Mouse (Mus musculus): ENCODE data around the gene 1700042G07Rik.

The 1700042G07Rik gene

GRCm38 (mm10) chr4:116173072-116173471 is at the start of gene 1700042G07Rik, which contains the start of gene Gm49337:
TSS of gene 1700042G07Rik (plus strand) at chr4:116173372.
TSS of gene Gm49337 (plus strand) at chr4:116173384.
- DNase-seq, result no peak

GRCm38 (mm10) chr4:116123602-116124519 is 49.3 kb upstream of the 1700042G07Rik start, which contains the start of the genes Rad54l and Pomgnt1:
TSS of gene Rad54l (minus strand) at chr4:116123690.
TSS of gene Pomgnt1 (plus strand) at chr4:116123840.
- DNase-seq, result peak; percentile 56 to 66

GRCm38 (mm10) chr4:116125803-116126386 is 47.3 kb upstream of the 1700042G07Rik start:
- DNase-seq, result no peak

GRCm38 (mm10) chr4:116127956-116128355 is 45.2 kb upstream of the 1700042G07Rik start:
- no peak for DNase-seq

- no peak for DNase-seq
Measured at GRCm38 (mm10) chr4:116133126-116133525, 40.0 kb upstream of the 1700042G07Rik start.

GRCm38 (mm10) chr4:116134990-116135389 is 38.2 kb upstream of the 1700042G07Rik start:
- DNase-seq, result no peak

- DNase-seq, result peak; percentile 28 to 37
Measured at GRCm38 (mm10) chr4:116137421-116137996, 35.7 kb upstream of the 1700042G07Rik start.

- no peak for DNase-seq
Measured at GRCm38 (mm10) chr4:116140801-116141574, 32.2 kb upstream of the 1700042G07Rik start.

- no peak for DNase-seq
Measured at GRCm38 (mm10) chr4:116141736-116142135, 31.4 kb upstream of the 1700042G07Rik start.

- DNase-seq, result no peak
Measured at GRCm38 (mm10) chr4:116142269-116142668, 30.9 kb upstream of the 1700042G07Rik start.

- DNase-seq, result peak in 1 of 2 experiments; percentile 14
Measured at GRCm38 (mm10) chr4:116143317-116143811, 29.8 kb upstream of the 1700042G07Rik start.

GRCm38 (mm10) chr4:116143891-116144717 is 29.1 kb upstream of the 1700042G07Rik start:
- DNase-seq, result peak; percentile 18 to 69

GRCm38 (mm10) chr4:116149812-116150155 is 23.4 kb upstream of the 1700042G07Rik start:
- no peak for DNase-seq

- DNase-seq, result peak; percentile 51 to 75
Measured at GRCm38 (mm10) chr4:116150156-116150861, 22.9 kb upstream of the 1700042G07Rik start.

GRCm38 (mm10) chr4:116150862-116151221 is 22.3 kb upstream of the 1700042G07Rik start:
- DNase-seq, result no peak

- no peak for DNase-seq
Measured at GRCm38 (mm10) chr4:116151238-116151637, 21.9 kb upstream of the 1700042G07Rik start, which contains the start of gene Lurap1. TSS of gene Lurap1 (minus strand) at chr4:116151338.

GRCm38 (mm10) chr4:116152702-116153101 is 20.5 kb upstream of the 1700042G07Rik start:
- no peak for DNase-seq

- no peak for DNase-seq
Measured at GRCm38 (mm10) chr4:116157882-116158281, 15.3 kb upstream of the 1700042G07Rik start.

GRCm38 (mm10) chr4:116159912-116160311 is 13.3 kb upstream of the 1700042G07Rik start:
- DNase-seq, result no peak

GRCm38 (mm10) chr4:116160769-116161168 is 12.4 kb upstream of the 1700042G07Rik start:
- no peak for DNase-seq

- DNase-seq, result no peak
Measured at GRCm38 (mm10) chr4:116162142-116162541, 11.0 kb upstream of the 1700042G07Rik start.

All from spleen, adult 18-20 months (tissue).